Mouse (Mus musculus) cerebellum, postnatal 4 days (tissue): ENCODE data around the gene Ccdc88b.
"Not testable (repeated sequence)": the region's sequence is repeated elsewhere in the genome, so short reads cannot be mapped to it uniquely, and the experiment has no call there.

Experiments used
- DNase-seq, 2 experiments: peaks; one replicate each; pipeline ENCODE4 v3.0.0; 2022; ENCODE audit warnings: low spot score in 2 of 2, mixed read lengths in 1 of 2

Gene Ccdc88b

DNA sequence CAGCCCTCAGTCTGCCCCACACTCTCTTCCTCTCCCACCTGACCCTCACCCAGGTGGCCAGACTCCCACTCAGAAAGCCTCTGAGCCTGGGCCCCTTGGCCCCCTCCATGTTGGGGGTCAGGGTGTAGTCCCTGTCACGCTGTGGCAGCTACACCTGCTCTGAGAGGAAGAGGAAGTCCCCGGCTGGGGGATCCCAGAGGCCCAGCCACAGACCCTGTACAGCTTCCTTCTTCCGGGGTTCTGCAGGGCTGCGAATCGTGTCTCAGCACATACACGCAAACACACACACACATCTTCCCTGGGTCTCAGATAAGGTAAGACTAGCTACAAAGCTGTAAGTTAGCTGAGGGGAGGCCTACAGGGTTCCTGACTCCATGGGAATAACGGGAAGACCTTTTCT is at the start of gene Ccdc88b:
Gene Ccdc88b, minus strand, starts transcription at position 181 of the 400 bp plus-strand sequence.
- DNase-seq: no peak

DNA sequence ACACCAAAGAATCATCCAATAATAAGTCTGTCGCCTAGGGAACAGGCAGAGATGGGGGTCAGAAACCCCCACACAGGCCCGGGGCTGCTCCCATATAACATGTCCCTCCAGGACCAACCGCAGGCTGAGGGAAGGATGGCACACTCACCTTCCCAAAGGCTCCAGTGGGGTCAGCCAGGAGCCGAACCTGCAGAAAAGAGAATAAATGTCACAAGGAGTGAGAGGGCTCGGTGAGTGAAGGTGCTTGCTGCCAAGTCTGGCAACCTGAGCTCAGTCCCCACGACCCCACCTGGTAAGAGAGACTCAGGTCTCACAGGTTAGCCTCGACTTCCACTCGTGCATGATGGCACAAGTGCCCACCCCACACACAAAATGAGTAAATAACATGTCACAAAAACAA is 49.1 kb upstream of the Ccdc88b start:
- no peak for DNase-seq

DNA sequence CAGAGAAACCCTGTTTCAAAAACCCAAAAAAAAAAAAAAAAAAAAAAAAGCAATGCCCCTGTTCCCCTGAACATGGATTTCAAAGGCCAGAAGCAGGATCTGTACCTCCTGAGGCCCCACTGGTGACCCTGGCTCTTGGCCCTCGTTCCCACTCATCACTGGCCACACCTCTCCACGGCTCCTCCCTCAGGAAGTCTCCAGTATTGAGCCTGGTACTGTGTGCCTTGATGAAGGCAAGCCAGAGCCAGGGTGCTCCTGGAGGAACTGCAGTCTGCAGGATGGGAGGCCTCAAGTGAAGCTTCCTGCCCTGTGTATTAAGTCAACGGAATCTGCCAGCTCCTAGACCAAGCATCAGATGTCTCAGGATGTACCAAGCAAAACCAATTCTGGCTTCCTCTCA is 48.2 kb upstream of the Ccdc88b start:
- no peak for DNase-seq

DNA sequence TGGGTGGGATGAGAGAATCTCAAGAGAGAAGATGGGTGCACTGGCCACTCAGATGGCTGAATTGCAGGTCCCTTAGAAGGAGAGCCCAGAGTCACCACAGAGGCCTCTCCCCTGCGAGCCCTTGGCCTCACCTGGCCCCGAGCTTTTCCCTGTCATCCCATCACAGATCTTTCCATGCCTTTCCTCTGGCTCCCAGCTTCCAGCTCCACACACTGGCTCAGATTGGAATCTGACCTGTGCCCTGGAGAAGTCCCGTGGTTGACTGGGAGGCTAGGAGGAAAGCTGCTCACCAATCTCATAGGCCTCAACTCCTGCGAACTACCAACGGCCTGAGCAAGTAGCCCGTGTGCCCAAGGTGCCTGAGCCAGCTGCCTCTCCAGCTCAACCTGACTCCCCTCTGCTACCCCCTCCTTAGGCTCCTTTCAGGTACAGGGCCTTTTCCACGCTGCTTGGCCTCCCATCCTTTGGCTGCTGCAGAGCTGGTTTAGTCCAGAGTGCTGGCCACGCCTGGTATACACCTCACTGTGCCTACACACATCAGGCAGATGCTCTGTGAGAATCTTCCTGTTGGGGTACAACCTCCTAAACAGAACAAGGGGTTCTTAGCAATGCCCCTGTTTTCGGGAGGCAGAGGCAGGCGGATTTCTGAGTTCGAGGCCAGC is 47.6 kb upstream of the Ccdc88b start:
- DNase-seq: no peak

DNA sequence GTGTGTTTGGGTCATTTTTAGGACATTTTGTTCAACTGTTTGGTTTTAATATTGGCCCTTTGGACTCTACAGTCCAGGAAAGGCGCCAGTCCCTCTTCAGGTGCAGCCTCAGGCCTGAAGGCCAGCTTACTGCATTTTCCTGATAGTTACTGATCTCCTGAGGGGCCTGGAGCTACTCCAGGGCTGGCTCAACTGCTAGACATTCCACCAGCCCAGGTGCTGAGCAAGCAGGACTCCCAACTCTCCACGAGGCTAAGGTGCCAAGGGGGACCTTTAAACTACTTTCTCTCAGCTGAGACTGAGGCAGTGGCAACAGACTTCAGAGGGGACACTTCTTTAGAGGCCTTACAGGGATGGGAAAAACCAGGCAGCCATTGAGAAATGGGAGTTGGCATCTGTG is 46.8 kb upstream of the Ccdc88b start:
- DNase-seq: no peak

DNA sequence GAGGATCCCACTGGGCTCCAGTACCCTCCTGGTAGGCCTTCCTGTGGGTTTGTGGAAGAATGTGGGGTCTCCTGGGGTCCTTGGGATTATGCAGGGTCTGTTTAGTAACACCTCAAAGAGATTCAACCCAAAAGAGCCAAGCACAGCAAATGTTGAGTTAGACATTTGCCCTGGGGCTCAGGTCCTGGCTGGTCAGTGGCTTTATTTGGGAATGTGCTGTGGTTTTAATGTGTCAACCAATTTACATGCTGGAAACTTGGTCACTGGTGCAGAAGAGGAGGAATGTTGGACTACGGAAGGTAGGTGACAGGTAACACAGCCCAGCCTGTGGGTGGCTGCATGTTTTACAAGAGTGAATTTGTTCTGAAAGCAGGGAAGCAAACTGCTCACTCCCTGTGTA is 45.0 kb upstream of the Ccdc88b start:
- DNase-seq: no peak

DNA sequence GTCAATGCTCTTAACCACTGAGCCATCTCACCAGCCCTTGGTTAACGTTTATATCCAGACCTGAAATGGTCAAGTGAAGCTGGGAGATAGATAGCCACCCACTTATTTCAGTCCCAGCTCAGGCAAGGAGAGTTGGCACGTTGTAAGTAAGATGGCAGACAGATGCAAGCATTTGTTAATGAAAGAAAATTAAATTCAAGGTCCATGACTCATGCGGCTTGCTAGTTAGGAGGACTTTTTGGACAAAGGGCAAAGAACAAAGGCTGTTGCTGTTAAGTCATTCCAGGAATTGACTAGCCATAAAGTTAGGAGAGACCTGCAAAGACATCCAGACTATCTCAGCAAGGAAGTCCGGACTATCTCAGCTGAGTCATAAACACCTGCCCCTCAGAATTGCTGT is 41.6 kb upstream of the Ccdc88b start:
- DNase-seq: no peak

DNA sequence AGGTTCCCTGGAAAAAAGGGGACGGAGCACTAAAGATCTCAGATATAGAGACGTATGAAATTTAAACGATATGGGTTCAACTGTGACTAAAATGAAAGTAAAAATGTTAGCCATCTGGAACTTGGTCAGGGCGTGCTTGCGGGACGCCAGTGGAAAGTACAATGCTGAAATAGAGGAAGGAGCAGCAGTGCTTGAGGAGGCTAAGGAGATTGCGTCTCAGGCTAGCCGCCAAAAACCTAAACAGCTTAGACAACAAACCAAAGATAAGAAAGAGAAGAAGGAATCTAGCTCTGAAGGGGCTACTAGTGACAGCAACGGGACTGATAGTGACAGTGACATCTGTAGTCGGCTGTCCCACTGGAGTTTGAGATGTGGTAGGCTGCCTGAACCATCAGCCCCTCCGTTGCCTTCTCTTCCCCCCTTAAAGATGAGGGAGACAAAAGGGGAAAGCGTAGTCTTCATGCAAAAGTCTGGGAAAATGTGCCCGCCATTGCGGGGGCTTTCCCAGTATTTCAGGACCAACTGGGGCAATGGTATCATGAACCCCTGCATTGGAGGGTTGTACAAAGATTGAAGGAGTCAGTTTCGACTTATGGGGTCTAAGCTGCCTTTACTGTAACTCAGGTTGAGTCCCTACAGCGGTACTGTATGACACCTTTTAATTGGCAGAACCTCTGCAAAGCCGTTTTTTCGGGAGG is 37.7 kb upstream of the Ccdc88b start:
- DNase-seq: not testable (repeated sequence)

DNA sequence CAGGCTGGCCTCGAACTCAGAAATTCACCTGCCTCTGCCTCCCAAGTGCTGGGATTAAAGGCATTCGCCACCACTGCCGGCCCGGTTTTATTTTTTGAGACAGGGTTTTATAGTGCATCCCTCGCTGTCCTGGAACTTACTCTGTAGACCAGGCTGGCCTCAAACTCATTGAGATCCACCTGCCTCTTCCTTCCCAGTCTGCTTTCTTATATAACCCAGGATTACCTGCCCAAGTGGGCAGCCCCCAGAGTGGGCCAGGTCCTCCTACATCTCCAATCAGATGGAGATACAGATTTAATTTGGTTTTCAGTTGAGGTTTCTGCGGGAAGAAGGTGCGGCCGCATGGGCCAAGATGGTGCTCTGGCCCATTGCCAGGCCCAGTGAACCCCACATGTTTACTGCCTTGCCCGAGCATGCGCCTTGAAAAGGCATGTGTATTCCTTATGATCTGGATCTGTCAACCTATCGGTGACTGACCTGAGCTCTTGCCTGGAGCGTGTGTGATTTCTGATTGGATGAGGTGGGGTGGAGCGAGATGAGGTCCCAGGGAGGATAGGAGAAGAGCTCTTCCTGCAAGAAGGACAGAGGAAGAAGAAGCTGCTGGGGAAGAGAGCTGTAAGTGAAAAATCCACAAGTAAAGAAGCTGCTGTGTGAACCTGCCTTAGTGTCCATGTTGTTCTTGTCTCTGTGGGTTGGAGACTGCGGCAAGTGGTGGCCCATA is 35.9 kb upstream of the Ccdc88b start:
- DNase-seq: no peak

DNA sequence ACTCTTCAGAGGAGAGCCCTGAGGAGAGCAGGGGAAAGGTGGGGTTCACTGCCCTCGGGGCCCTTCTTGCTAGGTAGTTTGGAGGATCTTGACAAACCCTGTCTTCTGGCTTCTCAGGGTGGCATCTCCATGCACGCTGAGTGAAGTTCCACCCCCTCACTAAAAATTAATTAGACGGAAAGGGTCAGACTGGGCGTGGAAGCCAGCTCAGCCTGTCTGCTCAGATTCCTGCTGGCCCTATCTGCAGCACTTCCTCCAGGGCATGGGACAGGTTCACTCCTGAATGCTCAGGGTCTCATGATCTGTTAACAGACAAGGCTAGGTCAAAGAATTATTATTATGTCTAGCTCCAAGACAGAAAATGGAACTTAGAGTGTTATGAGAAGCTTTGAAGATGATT is 34.5 kb upstream of the Ccdc88b start:
- DNase-seq: no peak

DNA sequence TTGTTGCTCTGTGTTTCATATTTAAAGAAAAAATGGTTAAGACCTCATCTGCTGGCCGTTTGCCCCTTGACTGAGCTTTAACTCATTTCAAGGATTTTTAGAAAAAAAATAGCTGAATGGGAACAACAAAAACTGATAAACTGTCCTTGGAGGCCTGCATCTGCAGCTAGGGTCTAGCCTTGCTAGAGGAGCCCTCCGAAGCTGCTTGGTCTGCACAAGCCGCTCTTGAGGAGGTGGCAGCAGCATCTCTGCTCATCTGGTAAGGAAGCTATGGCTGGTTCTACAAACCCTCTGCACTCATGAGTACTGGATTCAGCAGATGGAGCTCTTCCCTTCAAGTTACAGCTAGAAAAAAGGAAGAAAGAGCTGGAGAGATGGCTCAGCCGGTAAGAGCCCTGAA is 20.0 kb upstream of the Ccdc88b start:
- no peak for DNase-seq

DNA sequence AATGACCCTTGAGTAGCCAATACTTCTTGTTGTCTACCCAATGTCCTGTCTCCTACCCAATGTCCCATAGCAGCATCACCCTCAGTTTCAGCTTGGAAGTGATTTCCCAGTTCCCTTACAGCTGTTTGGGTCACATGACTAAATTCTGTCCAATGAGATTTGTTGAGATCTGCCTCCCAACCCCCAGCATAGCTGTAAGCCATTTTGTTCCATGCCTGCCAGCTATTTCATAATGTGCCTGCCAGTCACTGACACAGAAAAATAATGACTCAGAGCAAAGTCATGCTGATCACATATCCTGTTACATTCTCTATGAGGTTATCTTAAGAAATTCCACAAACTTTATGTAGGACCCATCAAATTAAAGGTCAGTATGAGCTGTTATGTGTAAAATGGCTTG is 18.8 kb upstream of the Ccdc88b start:
- DNase-seq: no peak

DNA sequence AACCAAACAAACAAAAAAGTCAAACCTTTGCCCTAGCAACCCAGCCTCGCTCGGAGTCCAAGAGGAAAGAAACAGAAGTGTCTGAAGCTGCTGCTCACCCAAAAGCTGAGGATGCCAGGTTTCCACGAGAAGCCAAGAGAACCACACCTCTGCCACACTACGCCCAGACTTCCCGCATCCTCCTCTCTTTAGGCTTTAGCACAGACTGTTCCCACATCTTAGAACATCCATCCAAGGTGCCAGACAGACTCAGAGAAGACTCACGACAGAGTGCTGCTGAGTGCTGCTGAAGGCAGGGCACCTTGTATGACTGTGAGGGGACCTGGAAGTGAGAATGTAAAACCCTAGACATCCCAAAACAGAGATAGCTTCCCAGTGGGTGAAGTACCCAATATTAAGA is 17.8 kb upstream of the Ccdc88b start:
- no peak for DNase-seq

DNA sequence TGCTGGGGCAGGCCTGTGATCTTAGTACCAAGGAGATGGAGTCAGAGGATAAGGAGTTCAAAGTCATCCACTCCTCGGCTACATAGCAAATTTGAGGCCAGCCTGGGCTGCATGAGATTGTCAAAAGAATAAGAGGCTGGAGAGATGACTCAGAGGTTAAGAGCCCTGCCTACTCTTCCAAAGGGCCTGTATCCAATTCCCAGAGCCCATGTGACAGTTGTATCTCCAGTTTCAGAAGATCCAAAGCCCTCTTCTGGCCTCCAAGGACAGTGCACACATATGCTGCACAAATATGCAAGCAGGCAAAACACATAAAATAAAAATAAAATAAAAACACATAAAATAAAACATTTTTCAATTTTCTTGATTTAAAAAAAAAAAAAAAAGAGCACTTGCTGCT is 16.2 kb upstream of the Ccdc88b start:
- no peak for DNase-seq

DNA sequence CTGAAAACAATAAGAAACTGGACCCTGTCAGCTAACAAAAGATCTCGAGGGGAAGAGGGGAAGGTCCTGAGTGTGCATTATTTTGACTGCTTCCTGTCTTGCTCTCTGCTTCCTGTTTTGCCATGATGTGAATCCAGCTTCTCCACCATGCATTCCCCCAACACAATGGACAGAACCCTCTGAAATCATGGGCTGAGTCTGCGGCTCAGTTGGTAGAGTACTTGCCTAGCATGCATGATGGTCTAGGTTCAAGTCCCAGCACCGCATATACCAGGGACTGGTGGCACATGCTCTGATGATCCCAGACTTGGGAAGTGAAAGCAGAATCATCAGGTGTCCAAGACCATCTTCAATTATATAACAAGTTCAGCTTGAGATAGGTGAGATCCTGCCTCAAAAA is 14.7 kb upstream of the Ccdc88b start:
- no peak for DNase-seq

DNA sequence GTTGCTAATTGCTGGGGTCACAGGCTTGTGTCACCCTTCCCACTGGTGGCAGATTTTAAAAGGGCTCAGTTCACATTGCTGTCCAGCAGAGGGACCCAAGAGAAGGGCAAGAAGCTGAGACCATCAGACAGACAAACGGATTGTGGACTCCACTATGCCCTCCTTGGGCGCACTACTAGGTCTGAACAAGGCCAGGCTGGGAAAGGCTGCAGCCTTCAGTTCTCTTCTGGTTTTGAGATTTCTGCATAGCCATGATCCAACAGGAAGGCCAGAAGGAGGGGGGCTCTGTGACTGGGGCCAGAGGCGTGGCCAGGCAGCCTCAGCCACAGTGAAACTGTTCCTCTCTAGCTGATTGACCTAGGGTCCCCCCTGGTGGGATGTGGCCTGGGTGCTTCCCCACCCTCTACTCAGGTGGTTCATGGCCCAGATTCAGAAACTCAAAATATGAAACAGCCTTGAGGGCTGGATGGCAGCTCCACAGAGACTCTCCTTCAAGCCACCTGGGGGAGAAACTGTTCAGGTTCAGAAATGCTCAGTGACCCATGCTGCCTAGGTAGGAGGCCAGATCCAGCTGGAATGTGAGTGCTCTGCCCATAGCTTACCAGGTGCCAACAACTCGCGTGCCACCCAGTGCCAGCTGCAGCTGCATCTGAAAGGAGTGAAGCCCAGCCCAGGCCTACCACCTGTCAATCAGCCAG is 13.7 kb upstream of the Ccdc88b start:
- DNase-seq: no peak

DNA sequence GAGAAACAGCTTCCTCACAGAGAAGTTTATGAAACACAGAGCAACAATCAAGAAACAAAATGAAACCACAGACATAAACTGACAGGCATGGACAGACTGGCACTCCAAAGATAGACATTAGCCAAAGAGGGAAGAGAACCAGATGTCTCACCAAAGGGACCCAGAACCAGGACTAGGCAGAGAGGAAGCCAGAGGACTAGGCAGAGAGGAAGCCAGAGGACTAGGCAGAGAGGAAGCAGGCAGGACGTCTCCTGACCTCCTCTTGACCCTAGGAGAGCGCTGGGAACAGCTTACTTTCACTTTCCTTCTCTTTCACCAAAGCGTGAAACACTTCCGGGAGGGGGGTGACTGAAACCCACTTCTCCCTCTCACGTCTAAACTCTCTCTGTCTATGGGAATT is 11.3 kb upstream of the Ccdc88b start:
- DNase-seq: no peak

DNA sequence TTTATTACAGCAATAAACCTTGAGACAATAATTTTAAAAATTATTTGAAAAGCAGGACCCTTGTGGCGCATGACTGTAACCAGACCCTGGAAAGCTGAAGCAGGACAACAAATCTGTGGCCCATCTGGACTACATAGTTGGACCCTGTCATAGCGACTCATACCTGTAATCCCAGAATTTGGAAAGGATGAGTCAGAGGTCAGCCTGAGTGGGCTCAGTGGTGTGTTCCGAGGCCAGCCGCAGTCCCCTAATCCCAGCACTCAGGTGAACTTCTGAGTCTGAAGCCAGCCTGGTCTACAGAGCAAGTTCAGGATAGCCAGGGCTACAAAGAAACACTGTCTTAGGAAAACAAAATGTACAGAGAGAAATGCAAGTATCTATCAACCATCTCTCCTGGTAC is 3.4 kb upstream of the Ccdc88b start:
- no peak for DNase-seq

DNA sequence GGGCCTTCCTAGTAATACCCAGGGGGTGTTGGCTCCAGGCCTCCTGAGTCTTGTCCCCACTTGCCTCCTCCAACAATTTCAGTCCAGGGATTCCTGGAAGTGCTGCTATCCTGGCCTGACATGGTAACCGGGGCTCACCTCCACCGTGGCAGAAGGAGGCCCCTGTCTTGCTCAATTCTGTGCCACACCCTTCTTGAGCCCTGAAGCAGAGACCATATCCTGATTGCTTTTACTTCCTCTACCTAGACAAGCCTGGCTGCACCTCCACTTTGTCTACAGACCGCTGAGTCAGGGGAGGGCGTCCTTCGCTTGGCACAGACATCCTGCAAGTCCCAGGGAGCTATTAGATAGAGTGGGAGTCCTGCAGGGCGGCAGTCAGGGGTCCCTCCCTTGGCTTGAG is 2.7 kb upstream of the Ccdc88b start:
- no peak for DNase-seq

DNA sequence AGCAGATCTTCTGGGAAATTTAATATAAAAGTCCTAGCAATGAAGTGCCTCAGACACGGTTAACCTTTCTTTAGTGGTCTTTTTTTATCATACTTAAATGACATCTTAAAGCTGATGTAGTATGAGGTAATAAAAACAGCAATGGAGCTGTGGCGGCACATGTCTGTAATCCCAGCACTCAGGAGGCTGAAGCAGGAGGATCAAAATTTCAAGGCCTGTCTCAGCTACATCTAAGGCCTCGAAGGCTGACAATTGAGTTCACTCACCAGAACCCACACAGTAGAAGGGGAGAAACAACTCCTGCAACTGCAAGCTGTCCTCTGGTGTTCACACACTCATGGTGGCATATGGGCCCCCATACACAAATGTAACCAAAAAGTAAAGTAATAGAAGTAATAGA is 2.0 kb upstream of the Ccdc88b start:
- no peak for DNase-seq

DNA sequence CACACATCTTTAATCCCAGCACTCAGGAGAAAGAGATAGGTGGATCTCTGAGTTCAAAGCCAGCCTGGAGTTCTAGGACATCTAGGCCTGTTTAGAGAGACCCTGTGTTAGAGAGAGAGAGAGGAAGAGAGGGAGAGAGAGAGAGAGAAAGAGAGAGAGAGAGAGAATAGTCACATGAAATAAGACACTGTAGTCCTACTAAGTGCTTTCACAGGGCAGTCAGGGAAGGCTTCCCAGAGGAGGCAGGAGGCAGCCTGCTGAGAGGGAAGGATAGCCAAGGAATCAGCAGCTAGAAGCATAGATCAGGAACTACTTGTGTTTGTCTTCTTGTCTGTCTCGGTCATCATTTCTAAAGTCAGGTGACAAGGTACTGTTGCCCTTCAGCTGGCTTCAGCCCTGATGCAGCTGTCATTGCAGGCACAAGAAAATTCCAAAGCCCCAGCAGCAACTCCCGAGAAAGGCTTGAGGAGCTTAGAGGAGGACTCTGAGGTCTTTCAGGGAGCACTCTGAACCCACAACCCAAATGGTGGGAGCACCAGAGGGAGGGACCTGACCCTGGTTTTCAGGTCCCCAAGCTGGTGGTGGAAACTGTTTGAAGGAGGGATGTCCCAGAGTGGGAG is 1.1 kb upstream of the Ccdc88b start:
- DNase-seq: no peak

DNA sequence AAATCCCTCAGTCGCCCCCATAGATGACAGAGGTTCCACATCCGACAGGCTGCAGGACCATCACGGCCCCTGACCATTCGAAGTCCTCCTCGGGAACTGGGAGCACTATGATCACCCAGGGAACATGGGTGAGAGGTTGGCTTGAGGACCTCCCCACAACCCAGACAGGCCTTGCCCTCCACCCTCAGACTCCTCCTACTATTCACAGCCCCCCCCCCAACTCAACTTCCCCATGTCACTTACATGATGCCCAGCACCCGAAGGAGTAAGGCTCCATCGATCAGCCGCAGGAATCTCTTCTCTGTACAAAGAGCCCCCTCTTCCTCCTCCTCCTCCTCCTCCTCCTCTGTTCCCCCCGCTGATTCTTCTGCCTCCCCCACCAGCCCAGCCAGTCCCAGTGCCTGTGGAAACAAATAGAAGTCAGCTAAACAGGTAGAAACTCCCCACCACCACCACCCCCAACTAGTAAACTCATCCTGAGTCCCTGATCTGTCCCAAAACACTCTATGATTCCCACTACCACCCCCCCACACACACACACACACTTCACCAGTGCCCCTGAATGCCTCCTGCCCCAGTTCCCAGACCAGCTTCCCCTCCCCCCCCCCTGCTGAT is 513 bp downstream of the Ccdc88b start:
- DNase-seq: no peak
